Mouse (Mus musculus) lung, postnatal 0 days (tissue): ENCODE measurements around the gene Eid3.

Experiments
- CTCF ChIP-seq: IDR thresholded peaks from 2 replicates; pipeline ENCODE4 v1.5.1; 2016; ENCODE audit warnings: antibody characterized with exemption, mild to moderate bottlenecking
- EP300 ChIP-seq: IDR thresholded peaks from 2 replicates; pipeline ENCODE4 v1.6.1; 2016; ENCODE audit warnings: antibody characterized with exemption, mild to moderate bottlenecking, control low read depth

GRCm38 (mm10) chr10:82863827-82864226 is 2.6 kb upstream of the Eid3 start:
- TF ChIP-seq CTCF = no peak
- no peak for TF ChIP-seq EP300
